Mouse (Mus musculus) adrenal gland (tissue): ENCODE measurements around the gene Gas7.

Experiments used
- intact Hi-C: fragments of 180-260 bp; cut with DNase I; formaldehyde crosslinking; loops from one replicate; pipeline ENCODE4 v1.15.1; 2025

The Gas7 gene

DNA sequence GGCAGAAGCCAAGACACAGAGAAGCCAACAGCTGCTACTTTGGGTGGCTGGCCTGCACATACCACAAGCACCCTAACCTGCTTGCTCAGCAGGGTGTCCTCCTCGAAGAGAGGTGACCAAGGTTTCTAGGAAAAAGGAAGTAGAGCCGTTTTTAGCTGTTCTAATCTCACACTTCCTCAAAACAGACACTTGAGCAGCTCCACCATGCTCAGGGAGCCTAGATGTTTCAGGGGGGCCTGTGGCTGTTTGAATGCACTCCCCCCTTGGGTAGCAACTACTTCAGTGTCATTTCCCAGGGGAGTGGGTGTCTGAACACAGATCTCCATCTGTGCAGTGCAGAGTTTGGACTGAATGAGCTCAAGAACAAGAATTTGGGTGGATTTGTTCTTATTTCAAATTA, 149.2 kb downstream of the Gas7 start:
- intact Hi-C loops = no loop called here

DNA sequence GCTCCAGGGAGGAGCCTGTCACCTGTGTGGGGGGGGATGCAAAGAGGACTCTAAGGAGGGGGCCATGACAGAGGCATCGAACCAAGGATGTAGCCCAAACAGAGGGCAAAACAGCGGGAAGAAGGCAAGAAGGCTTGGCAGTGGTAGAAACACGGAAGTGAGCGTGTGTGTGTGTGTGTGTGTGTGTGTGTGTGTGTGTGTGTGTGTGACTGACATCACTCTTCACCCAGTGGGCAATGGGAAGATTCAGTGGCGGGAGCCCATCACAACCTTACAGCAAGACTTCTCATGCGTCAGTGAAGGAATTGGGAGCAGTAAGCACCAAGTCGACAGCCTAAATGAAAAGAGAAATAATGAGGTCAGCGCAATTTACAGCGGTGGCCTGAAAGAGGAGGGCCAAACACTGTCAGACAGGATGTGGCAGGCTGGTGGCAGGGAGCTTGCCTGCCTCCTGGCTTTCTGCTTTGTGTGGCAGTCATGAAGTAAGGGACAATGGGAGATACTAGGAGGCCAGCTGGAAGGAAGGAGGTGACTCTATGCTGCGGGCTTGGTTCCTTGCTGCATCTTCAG, 153.0 kb downstream of the Gas7 start:
- intact Hi-C loops = no loop called here

DNA sequence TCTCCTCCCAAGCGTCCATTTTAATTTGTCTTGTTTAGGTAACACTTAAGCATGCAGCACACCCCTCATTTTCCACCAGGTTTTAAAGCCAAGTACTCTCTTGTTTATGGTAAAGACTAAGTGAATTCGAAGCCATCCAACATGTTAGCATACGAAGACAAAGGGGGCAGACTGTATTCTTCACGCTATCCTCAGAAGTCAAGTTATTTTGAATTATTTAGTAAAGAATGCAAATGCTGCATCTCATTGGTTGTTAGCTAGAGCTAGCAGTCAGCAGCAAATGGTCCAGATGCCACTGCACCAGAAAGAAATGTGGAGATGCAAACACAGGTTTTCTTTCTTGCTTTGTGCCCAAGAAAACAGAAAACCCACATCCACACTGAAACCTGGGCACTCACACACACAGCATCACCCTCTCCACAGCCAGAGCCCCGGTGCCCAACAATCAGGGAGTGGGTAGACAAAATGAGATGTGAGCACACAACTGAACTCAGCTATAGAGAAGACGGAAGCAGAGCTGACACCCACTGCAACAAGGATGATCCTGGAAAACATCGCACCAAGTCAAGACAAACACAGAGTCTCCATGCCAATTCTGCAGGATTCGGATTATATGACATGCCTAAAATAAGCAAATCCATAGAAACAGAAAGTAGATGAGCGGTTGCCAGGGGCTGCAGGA, 157.1 kb downstream of the Gas7 start:
- intact Hi-C loops = no loop called here

DNA sequence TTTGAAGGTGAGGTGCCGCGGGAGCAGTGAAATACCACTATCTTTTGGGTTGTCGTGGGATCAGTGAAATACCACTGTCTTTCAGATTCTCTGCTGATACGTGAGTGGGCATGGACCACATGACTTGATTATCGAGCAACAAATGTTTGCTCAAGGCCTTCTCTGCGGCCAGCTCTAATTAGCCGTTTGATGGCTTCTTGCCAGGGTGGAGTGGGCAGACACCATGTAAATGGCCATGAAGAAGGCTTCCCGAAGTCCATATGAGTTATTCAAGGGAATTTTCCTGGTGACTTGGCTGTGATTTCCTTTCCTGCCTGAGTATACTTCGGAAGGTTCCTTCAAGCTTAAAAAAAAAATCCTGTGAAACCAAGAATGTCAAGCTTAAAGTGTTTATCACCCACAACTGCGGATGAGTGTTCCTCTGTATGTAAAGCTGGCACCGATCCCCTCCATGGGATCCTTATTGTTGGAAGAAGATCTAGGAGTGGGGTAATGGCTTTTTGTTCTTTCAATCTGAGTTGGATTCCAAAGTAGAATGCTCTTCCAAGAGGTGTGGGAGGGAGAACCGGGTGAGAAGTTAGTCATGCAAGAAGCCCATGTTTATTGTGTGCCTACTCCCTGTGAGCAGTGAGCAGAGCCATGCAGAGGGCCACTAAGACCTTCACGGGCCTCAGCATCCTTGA, 161.5 kb downstream of the Gas7 start:
- intact Hi-C loops = no loop called here

DNA sequence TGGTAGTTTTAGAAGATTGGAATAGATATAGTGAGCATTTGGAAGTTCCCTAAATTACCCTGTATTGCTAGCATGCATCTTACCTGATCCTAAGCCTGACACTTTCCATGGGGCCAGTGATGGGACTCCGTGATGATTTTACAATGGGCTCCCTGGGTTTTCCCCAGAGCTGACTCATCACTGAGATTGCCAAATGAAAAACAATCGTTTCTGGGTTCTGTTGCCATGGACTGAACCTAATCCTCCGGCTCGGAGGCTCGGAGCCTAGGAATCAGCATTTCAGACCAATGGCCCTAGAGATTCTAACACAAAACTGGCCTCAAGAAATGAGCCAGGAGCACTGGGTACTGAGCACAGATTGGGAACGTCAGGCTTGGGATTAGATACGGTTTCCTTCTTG, 167.1 kb downstream of the Gas7 start:
- intact Hi-C loops = no loop called here

DNA sequence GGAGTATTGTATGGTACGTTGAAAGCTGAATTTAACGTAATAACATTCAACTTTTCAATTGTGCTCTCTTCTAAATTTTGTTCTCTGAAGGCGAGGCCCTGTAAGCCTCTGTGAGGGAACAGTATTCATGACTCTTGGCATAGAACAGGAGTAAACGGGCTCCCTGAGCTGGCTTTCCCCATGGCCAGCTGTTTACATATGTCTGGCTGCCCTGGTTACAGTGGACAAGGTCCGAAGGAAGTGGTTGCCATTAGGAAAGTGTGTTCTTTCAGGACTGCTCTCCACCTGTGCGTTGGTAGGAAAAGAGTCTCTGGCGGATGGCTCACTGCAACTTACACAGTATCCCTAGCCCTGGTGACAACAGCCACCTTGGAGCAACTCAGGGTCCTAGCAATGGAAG, 171.9 kb downstream of the Gas7 start:
- intact Hi-C loops = loop anchor here (5.0 kb wide), 1 partner anchor 35 kb away; no protein-coding TSS in a partner anchor

DNA sequence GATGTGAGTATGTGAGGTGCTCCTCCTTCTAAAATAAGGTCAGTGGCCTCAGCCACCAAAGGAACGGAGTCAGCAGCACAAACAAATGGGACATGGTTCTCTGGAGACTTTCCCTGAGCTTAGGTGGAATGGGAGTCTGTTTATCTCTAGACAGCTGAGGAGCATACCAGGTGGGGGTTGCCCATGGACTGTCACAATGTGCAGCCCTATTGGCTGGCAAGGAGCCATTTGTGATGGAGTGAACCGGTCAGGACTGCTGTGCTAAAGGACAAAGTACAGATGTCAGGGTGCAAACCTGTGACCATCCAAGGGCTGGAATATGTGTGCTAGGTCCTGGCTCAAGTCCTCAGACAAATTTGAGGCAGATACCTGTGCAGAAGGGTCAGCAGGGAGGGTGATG, 173.3 kb downstream of the Gas7 start:
- intact Hi-C loops = loop anchor here (5.0 kb wide), 1 partner anchor 36 kb away; no protein-coding TSS in a partner anchor

DNA sequence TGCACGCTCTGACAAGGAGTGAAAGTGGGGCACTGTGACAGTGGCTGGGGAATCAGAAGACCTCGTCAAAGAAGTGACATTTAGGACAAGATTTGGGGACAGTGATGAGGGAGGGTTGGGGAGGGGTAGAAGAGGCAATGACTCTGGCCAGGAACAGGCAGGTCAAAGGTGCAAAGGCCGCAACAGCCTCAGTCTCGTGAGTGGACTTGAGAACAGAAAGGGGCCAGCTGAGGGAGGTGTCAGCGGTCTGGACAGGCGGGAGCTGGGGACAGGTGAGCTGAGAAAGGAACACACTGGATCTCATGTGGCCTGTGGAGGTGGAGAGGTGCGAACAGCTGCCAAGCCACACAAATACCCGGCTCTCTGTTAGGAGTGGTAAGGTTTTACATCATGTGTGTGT, 177.7 kb downstream of the Gas7 start:
- intact Hi-C loops = no loop called here

DNA sequence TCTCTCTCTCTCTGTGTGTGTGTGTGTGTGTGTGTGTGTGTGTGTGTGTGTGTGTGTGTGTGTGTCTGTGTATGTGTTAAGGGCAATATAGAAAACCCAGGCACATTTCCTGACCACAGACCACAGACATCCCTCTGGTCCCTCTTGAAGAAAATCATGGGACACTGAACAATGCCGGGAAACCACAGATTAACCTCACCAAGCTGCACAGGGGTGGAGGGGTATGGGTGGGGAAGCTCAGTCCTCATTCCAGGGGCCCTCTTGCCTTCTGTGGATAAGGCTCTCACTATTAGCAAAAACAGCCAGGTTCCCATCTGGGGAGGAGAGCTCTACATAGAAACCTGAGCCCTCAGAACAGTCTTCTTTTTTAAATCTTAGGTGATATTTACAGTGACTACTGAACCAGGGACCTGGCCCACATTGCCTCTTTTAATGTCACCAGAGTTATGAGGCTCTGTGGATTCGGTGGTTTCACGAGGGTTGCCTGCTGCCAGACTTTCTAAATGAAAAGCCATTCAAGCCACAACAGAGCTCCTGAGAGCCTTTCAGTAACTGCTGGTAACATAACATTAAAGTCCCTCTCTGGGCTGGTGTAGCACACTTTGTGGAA, 178.5 kb downstream of the Gas7 start:
- intact Hi-C loops = no loop called here

DNA sequence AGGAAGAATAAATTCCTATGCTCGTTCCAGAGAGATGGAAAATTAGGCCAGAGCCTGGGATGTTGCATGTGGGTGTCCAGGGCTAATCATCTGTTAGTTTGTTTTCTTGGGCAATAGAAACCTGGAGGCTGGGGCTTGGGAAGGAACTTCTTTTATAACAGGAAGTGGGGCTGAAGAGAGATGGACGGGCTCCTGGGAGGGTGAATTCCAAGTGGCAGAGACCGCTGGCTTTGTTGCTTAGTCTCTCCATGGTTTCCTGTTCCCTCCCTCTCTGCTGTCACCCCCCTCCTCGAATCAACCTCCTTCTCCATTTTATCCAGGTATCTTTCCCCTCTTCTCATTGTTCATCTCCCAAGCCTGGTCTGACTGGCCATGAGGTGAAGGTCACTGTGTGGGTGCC, 181.0 kb downstream of the Gas7 start:
- intact Hi-C loops = loop anchor here (5.0 kb wide), 1 partner anchor 49 kb away; no protein-coding TSS in a partner anchor

DNA sequence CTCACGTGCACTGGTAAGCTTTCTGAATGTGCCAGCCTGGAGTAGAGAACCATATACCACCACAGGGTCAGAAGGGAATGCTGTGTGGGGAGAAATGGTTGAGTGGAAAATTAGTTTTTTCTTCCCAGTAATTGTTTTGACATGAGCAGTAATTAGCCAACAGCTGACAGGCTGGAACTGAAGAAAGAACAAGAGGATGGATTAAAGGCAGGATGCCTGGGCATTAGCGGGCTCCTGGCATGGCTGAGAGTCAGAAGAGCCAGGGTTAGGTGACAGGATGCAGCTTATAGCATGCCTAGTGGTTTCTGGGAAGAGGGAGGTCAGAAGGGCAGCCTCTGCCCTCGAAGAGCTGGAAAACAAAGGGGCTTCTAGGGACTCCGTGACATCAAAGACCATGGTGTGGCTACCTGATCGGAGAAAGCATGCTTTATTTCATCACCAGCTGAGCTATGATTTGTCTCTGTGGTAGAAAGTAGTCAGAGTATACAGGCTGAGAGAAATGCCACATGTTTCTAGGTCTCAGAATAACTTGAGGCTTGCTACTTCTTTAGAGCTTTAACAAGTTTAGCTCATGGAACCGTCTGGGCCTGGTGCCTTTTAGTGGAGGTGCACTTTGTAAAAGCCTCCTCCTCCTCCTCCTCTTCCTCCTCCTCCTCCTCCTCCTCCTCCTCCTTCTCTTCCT, 181.8 kb downstream of the Gas7 start:
- intact Hi-C loops = loop anchor here (5.0 kb wide), 1 partner anchor 50 kb away; no protein-coding TSS in a partner anchor

DNA sequence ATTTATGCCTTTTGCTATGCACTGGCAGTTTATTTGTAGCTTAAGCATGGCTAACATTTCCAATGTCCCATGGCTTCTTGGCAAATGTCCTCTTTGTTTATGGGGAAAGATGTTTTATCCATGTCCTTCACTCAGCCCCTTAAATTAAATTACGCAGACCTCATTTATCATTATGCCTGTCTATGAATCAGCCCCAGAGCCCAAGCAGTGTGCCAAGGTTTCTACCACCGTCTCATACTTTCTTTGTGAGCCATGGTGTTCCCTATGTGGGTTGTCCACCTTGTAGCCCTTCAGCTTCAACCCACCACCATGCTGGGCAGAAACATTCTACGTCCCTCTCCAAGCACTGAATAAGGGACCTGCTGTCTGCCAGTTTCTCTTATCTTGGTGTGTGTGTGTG, 183.2 kb downstream of the Gas7 start:
- intact Hi-C loops = loop anchor here (5.0 kb wide), 1 partner anchor 51 kb away; no protein-coding TSS in a partner anchor

DNA sequence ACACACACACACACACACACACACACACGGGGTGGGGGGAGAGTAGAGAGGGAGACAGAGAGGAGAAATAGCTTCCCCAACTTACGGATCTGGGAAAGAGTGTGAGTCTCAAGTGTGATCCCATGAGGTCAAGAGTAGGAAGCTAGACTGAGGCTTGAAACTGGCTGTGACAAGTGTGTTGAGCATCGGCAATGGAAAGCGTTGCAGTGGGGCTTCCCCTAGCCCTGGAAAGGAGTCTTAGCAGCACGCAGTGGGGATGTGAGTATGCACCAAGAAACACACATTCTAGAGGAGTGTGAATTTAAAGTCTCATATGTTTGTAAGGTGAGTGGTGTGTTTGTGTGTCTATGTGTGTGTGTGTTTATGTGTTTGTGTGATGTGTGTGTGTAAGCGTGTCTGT, 185.1 kb downstream of the Gas7 start:
- intact Hi-C loops = loop anchor here (5.0 to 10.0 kb wide), 2 partner anchors 103 to 185 kb away; partner anchors contain the start of gene Gas7

DNA sequence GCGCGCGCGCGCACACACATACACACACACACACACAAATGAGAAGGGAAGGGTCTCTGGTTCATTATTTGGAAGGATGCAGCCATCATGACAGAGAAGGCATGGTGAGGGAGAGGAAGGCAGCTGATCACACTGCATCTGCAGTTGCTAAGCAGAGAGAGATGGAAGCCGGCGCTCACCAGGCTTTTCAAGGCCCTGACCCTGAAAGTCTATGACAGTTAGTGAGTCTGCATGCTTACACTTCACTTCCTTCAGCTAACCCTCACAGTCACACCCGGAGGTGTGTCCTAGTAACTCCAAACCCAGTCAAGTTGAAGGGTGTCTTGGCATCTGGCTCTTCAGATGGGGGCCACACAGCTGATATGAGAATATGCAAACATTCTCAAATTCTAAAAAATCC, 187.2 kb downstream of the Gas7 start:
- intact Hi-C loops = loop anchor here (5.0 to 10.0 kb wide), 2 partner anchors 105 to 188 kb away; partner anchors contain the start of gene Gas7

DNA sequence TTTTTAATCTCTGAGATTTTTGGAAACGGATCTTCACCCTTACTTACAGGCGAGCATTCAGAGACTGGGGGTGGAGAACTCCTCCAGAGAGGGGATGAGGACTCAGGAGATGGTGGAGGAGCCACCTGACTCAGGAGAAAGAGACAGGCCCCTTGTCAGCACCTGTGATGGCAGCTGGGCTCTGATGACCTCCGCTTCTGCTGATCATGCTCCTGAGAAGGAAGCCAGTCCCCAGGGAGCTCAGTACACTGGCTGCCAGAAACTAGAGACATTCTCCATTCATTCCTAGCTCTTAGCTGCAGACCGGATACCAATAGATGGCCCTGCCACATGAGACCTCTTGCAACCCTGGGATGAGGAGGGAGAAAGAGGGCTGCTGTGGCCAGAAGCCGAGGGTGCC, 187.6 kb downstream of the Gas7 start:
- intact Hi-C loops = loop anchor here (5.0 to 10.0 kb wide), 2 partner anchors 106 to 188 kb away; partner anchors contain the start of gene Gas7

DNA sequence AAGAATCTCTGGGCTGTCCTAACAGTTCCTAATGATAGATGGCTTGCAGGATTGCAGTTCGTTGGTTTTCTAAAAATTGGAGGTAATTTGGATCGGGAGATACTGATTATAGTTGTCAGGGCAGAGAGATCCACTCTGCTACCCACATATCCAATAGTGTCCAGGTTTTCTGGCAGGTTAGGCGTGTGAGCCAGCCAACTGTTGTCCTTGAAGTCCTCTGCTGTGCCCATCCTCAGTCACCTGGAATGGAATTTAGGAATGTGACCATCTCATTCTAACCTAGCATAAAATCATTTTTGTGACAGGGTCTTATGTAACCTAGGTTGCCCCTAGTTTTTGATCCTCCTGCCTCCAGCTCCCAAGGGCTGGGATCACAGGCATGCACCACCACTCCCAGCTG, 188.2 kb downstream of the Gas7 start:
- intact Hi-C loops = loop anchor here (5.0 to 10.0 kb wide), 2 partner anchors 106 to 189 kb away; partner anchors contain the start of gene Gas7

DNA sequence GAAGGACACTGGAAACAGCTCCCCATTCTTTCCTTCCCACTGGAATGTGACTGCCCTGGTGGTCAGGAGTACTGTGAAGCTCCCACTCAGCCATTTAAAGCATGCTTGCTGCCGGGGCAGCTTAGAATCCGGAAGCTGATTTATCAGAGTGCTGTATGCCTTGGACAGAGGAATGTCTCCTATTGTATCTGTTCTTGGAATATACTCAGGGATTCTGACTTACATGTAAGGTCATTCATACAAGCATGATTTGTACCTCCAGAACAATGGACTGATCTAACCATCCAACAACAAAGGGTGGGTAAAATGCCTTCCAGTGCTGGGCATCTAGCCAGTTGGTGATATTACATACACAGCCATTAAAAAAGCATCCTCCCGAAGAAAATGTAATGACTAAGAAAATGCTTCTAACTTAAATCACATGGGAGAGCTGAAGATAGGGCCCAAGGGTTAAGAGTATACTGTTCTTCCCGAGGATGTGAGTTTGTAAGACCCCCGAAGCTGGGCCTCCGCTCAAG, 189.5 kb downstream of the Gas7 start:
- intact Hi-C loops = loop anchor here (5.0 to 10.0 kb wide), 3 partner anchors 107 to 272 kb away; partner anchors contain the start of gene Gas7

DNA sequence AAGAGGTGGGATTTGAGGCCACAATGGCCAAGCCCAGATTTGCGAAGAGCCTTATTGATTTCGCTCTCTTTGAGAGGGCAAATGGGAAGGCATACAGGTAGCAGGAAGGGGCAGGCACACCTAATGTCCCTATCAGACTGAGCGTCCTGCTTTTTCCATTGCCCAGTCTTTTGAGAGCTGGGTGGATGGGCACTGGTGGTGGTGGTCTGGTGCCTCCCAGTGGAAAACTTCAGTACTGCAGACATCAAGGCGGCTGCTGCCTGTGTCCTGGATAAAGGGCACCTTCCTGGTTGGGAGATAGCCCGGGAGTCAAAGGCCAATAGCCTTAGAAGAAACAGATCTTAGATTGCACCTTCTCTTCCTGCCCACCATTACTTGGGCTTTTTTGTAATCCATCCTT, 192.5 kb downstream of the Gas7 start:
- intact Hi-C loops = loop anchor here (2.0 to 10.0 kb wide), 3 partner anchors 193 to 275 kb away; partner anchors contain the start of gene Gas7

DNA sequence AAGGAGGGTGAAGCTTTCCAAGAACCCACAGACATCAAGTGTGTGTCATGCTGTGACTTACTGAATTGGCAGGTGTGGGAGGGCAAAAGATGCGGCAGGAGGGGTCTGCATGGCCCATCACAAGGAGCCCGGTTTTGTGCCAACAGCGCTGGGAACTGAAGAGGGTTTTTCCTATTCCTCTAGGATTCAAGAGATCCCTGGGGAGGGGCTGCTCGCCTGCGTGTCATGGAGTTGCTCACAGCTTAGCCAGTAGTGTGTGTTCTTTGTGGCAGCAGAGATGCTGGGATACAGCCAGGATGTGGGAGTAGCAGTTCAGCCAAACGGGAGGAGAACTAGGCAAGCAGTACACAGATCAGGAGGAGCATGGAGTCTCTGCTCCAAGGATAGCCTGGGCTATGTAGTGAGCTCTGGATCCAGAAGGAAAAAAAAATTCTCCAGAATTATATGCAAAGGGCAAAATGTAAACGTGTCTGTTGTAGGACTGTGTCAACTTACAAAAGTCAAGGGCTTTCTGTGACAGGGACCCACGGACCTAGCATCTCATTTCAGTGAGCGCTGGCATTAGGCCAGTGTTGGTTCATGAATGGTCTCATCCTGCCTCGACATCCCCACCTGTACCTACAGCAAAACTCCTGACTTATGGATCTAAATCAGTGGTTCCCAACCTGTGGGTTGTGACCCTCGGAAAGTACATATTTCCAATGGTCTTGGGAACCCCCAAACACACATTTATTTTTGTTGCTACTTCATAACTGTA, 193.6 kb downstream of the Gas7 start:
- intact Hi-C loops = loop anchor here (5.0 to 10.0 kb wide), 2 partner anchors 194 to 277 kb away; partner anchors contain the start of gene Gas7
